Comparison of ENCODE assay signal across 8 mouse cellular contexts in genomic region chr5:113167733-113168132, GRCm38 (mm10). TPM values are rescaled to one million over a fixed set of nuclear protein-coding genes. Genes with fewer than 3 reads are reported as not detected.
A peak's percentile ranks its signal among the peaks of the same experiment; 100 is the strongest.
DNase-seq lines count a peak whose midpoint lies in the region; ATAC-seq and TF ChIP-seq lines count a peak whose summit lies in the region.

No protein-coding gene starts in this region.

- H3K36me3 ChIP-seq in forebrain, embryonic 11.5 days (ENCODE audit: control insufficient read depth, insufficient read depth, low read length), result no peaks in the 10 kb centered on the region
- no peaks in the 10 kb centered on the region for H3K36me3 ChIP-seq in forebrain, embryonic 16.5 days (ENCODE audit: control insufficient read depth, insufficient read depth)
- H3K36me3 ChIP-seq in ES-Bruce4 (ENCODE audit: control insufficient read depth, insufficient read depth, low read length, poor library complexity, severe bottlenecking), result no peaks in the 10 kb centered on the region

- no peak for ATAC-seq in forebrain, embryonic 11.5 days (replicated peaks; ENCODE audit: low FRiP score)
- no peak for ATAC-seq in forebrain, embryonic 16.5 days

- intact Hi-C loops in left cerebral cortex, postnatal 36 days (cut with DNase I), result loop anchor here (2.0 kb wide), 1 partner anchor 69 kb away; no protein-coding TSS in a partner anchor

- no peaks in the 10 kb centered on the region for H3K9me3 ChIP-seq in forebrain, embryonic 11.5 days (ENCODE audit: control insufficient read depth, low read length)
- H3K9me3 ChIP-seq in forebrain, embryonic 16.5 days (ENCODE audit: control insufficient read depth, low read length), result no peaks in the 10 kb centered on the region
- no peaks in the 10 kb centered on the region for H3K9me3 ChIP-seq in ES-Bruce4 (replicated peaks; ENCODE audit: control insufficient read depth, insufficient read depth, low read length, poor library complexity, severe bottlenecking)

- peak; percentile 58 for TF ChIP-seq CTCF in ES-Bruce4 (IDR thresholded peaks at IDR 0.05; ENCODE audit: low read depth, low read length)

- H3K4me1 ChIP-seq in forebrain, embryonic 11.5 days (replicated peaks; ENCODE audit: control insufficient read depth, insufficient read depth, low read length), result peaks cover 9% of the 10 kb centered on the region; the same call in 1 of the 2 replicates
- H3K4me1 ChIP-seq in forebrain, embryonic 16.5 days (replicated peaks; ENCODE audit: control insufficient read depth, insufficient read depth, low read length), result peaks cover 17% of the 10 kb centered on the region
- peaks cover 6% of the 10 kb centered on the region for H3K4me1 ChIP-seq in ES-Bruce4 (ENCODE audit: control insufficient read depth, insufficient read depth, low read length)

- DNase-seq in forebrain, embryonic 11.5 days (ENCODE audit: low spot score), result peak; percentile 73
- peak; percentile 63 to 67 for DNase-seq in left cerebral cortex, adult 18-20 months (ENCODE audit: low spot score in 2 of 2)
- no peak for DNase-seq in left cerebral cortex, adult 8-10 months (ENCODE audit: low spot score in 2 of 2)
- peak; percentile 52 for DNase-seq in embryo, embryonic 11 days
- peak; percentile 81 for DNase-seq in thymus, postnatal 4 days
- DNase-seq in left cerebral cortex, postnatal 36 days (ENCODE audit: low spot score in 2 of 2), result no peak

- 39% methylated on average over 2 of the region's 2 CpGs for WGBS in forebrain, embryonic 11.5 days
- WGBS in forebrain, embryonic 16.5 days, result 45% methylated on average over 2 of the region's 2 CpGs

- no peak overlapping the region for H3K27ac ChIP-seq in forebrain, embryonic 11.5 days (ENCODE audit: low read depth, low read length)
- no peak overlapping the region for H3K27ac ChIP-seq in forebrain, embryonic 16.5 days (ENCODE audit: low read length)
- H3K27ac ChIP-seq in ES-Bruce4 (ENCODE audit: insufficient read depth, low read length), result no peak overlapping the region

- no peak overlapping the region for H3K4me3 ChIP-seq in forebrain, embryonic 11.5 days (ENCODE audit: low read depth, low read length)
- no peak overlapping the region for H3K4me3 ChIP-seq in forebrain, embryonic 16.5 days (replicated peaks; ENCODE audit: low read length)
- no peak overlapping the region for H3K4me3 ChIP-seq in ES-Bruce4 (ENCODE audit: low read depth, low read length)

- no peaks in the 10 kb centered on the region for H3K27me3 ChIP-seq in forebrain, embryonic 11.5 days (ENCODE audit: control insufficient read depth, insufficient read depth, low read length)
- H3K27me3 ChIP-seq in forebrain, embryonic 16.5 days (replicated peaks; ENCODE audit: control insufficient read depth, insufficient read depth, low read length), result no peaks in the 10 kb centered on the region
- no peaks in the 10 kb centered on the region for H3K27me3 ChIP-seq in ES-Bruce4 (ENCODE audit: control insufficient read depth, insufficient read depth, low read length, poor library complexity, severe bottlenecking)

- no peak overlapping the region for H3K9ac ChIP-seq in forebrain, embryonic 11.5 days (ENCODE audit: low read length)
- H3K9ac ChIP-seq in forebrain, embryonic 16.5 days (replicated peaks; ENCODE audit: low read depth, low read length), result no peak overlapping the region
- no peak overlapping the region for H3K9ac ChIP-seq in ES-Bruce4 (ENCODE audit: low read depth, poor library complexity, severe bottlenecking)

- H3K4me2 ChIP-seq in forebrain, embryonic 11.5 days (ENCODE audit: low read depth, low read length, severe bottlenecking), result no peak overlapping the region
- H3K4me2 ChIP-seq in forebrain, embryonic 16.5 days (ENCODE audit: low read length), result no peak overlapping the region

- no peak for TF ChIP-seq EP300 in ES-Bruce4 (IDR thresholded peaks at IDR 0.05; ENCODE audit: insufficient read depth, low read depth, low read length)

- no peak for TF ChIP-seq POLR2A in ES-Bruce4 (IDR thresholded peaks at IDR 0.05; ENCODE audit: insufficient read depth, low read length)

RNA-seq across cellular contexts. Expression of gene 2900026A02Rik, which starts 53.3 kb away (rescaled TPM):
- 2.2 and 3.4 TPM in 2 replicates for polyA plus RNA-seq in forebrain, embryonic 11.5 days (2014; fragmentation: Nextera tagmentation; extraction: Ambion mirVana)
- 4.6 and 5.0 TPM in 2 replicates for polyA plus RNA-seq in forebrain, embryonic 16.5 days (2015; fragmentation: Nextera tagmentation; extraction: Ambion mirVana)
- total RNA-seq in left cerebral cortex, adult 18-20 months (2021), result 10 to 100 TPM; 37.3 to 39.1 TPM
- total RNA-seq in left cerebral cortex, adult 8-10 months (2022), result 10 to 100 TPM; 33.9 to 38.7 (median 35.5) TPM
- 14.2 and 15.2 TPM in 2 replicates for polyA plus RNA-seq in ES-Bruce4 (2011; ENCODE audit: insufficient read depth, insufficient read length, low read depth, missing spikeins)
- 10 to 100 TPM; 40.8 to 41.0 TPM for total RNA-seq in left cerebral cortex, postnatal 36 days (2021)

RNA-seq across cellular contexts. Expression of gene Tmem211, which starts 59.0 kb away (rescaled TPM):
- 0.20 TPM in 1 of 2 replicates, not detected in the other for polyA plus RNA-seq in forebrain, embryonic 11.5 days (2014; fragmentation: Nextera tagmentation; extraction: Ambion mirVana)
- polyA plus RNA-seq in forebrain, embryonic 16.5 days (2015; fragmentation: Nextera tagmentation; extraction: Ambion mirVana), result not detected in 2 replicates
- not detected for total RNA-seq in left cerebral cortex, adult 18-20 months (2021)
- total RNA-seq in left cerebral cortex, adult 8-10 months (2022), result not detected
- polyA plus RNA-seq in ES-Bruce4 (2011; ENCODE audit: insufficient read depth, insufficient read length, low read depth, missing spikeins), result 0.76 and 0.97 TPM in 2 replicates
- total RNA-seq in left cerebral cortex, postnatal 36 days (2021), result not detected

Comparison
In these comparisons a context has a peak if more than half of its experiments do, and no peak if none do; other contexts are left out.
1. DNase-seq: peak in forebrain, embryonic 11.5 days (single experiment), left cerebral cortex, adult 18-20 months (2 of 2), embryo, embryonic 11 days (single experiment) and thymus, postnatal 4 days (single experiment); none in left cerebral cortex, adult 8-10 months (0 of 2) and left cerebral cortex, postnatal 36 days (0 of 2).